Mouse (Mus musculus) hindbrain, embryonic 15.5 days (tissue): ENCODE data around the gene Sash3. TPM values are rescaled to one million over a fixed set of nuclear protein-coding genes. Genes with fewer than 3 reads are reported as not detected.

ENCODE experiments used
- ATAC-seq: fragments of 200-750 bp; cut with Nextera tagmentation; 2 replicates; pipeline ENCODE4 v1.8.0; 2017; ENCODE audit warnings: low read depth, moderate number of reproducible peaks, moderate TSS enrichment; ENCODE audit not compliant: low FRiP score
- H3K27ac ChIP-seq: fragments of 300-500 bp; sonication (generic); replicated peaks from 2 replicates; pipeline ENCODE4 v1.5.1; 2015; ENCODE audit warnings: mild to moderate bottlenecking, inconsistent platforms
- H3K27me3 ChIP-seq: fragments of 300-500 bp; sonication (generic); 2 replicates; pipeline ENCODE4 v1.6.1; 2015; ENCODE audit warnings: control low read depth, inconsistent platforms
- H3K36me3 ChIP-seq: fragments of 300-500 bp; sonication (generic); 2 replicates; pipeline ENCODE4 v1.6.1; 2015; ENCODE audit warnings: control low read depth, inconsistent platforms
- H3K4me1 ChIP-seq: fragments of 300-500 bp; sonication (generic); replicated peaks from 2 replicates; pipeline ENCODE4 v1.6.1; 2015; ENCODE audit warnings: control low read depth, inconsistent platforms
- H3K4me2 ChIP-seq: fragments of 300-500 bp; sonication (generic); 2 replicates; pipeline ENCODE4 v1.6.1; 2015; ENCODE audit warnings: moderate library complexity, mild to moderate bottlenecking, inconsistent platforms
- H3K4me3 ChIP-seq: fragments of 300-500 bp; sonication (generic); 2 replicates; pipeline ENCODE4 v1.5.1; 2015; ENCODE audit warnings: mild to moderate bottlenecking, inconsistent platforms
- H3K9ac ChIP-seq: fragments of 300-500 bp; sonication (generic); 2 replicates; pipeline ENCODE4 v1.6.1; 2015; ENCODE audit warnings: inconsistent platforms
- H3K9me3 ChIP-seq: fragments of 300-500 bp; sonication (generic); 2 replicates; pipeline ENCODE4 v1.6.1; 2016; ENCODE audit warnings: control low read depth, inconsistent platforms
- WGBS: fragments of 180-500 bp; shearing (Covaris S2); methylation state at CpG from one replicate; pipeline ENCODE4 v1.1.7; 2015; 5-methylcytosine and 5-hydroxymethylcytosine counted together
- polyA plus RNA-seq: library from polyadenylated mRNA; unstranded; fragments of >200 nt; fragmentation: Nextera tagmentation; extraction: Ambion mirVana; gene quantifications from 2 replicates; pipeline ENCODE4 v1.2.1, GENCODE M21; 2015

Sash3 gene
- polyA plus RNA-seq, 1 experiment from 2014 or later = 0.97 TPM

DNA sequence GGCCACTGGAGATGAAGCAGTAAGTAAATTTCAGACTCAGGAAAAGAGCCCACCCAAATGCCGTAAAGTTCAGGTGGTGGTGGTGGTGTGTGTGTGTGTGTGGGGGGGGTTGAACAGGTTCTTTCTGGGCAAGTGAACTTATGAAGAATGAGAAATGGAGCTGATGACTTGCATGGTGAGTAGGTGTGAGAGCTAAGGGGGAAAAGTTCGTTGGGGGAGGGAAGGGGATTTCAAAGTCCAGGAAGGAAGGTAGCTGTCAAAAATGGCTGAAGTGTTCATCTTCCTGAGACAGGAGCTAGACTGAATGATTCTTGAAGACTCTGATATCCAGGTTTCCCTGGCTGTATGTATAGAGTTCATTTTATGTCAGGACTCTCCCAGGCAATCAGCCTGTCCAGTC, 990 bp downstream of the Sash3 start:
- no peaks in the 10 kb centered on the region for H3K27me3 ChIP-seq
- H3K4me3 ChIP-seq = no peak overlapping the region
- no peak overlapping the region for H3K4me2 ChIP-seq
- H3K36me3 ChIP-seq = no peaks in the 10 kb centered on the region
- no peak overlapping the region for H3K27ac ChIP-seq
- no peak overlapping the region for H3K9ac ChIP-seq
- no peaks in the 10 kb centered on the region for H3K9me3 ChIP-seq
- 83% methylated on average over 2 of the region's 2 CpGs for WGBS
- H3K4me1 ChIP-seq = no peaks in the 10 kb centered on the region
- no peak for ATAC-seq

GRCm38 (mm10) chrX:48147741-48148186, 1.5 kb downstream of the Sash3 start:
- Histone ChIP-seq H3K4me2 (no peak overlapping the region), H3K27ac (no peak overlapping the region), H3K9me3 (no peaks in the 10 kb centered on the region), H3K4me3 (no peak overlapping the region), H3K36me3 (no peaks in the 10 kb centered on the region), H3K27me3 (no peaks in the 10 kb centered on the region), H3K9ac (no peak overlapping the region), H3K4me1 (no peaks in the 10 kb centered on the region)
- 96% methylated on average over 7 of the region's 7 CpGs for WGBS
- ATAC-seq = no peak

DNA sequence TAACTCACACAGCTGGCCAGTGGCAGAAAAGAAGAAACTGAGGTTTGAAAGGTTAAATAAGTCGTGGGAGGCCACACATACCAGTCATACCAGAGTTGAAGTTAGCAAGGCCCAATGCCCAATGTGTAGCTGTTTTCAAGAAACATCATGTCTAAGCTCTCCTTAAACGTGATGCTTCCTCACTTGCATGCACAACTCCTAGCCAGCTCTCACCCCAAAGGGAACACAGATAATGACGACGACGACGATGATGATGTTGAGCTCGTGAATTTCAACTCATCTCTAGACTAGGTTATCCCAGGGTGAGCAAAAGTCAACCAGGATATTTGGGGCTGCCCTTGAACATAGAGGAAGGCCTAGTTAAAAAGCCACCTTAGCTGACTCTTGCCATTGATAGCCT, 5.9 kb downstream of the Sash3 start:
- no peaks in the 10 kb centered on the region for H3K27me3 ChIP-seq
- H3K4me3 ChIP-seq = no peak overlapping the region
- H3K9ac ChIP-seq = no peak overlapping the region
- no peak overlapping the region for H3K27ac ChIP-seq
- no peak overlapping the region for H3K4me2 ChIP-seq
- no peaks in the 10 kb centered on the region for H3K9me3 ChIP-seq
- H3K36me3 ChIP-seq = no peaks in the 10 kb centered on the region
- no peak for ATAC-seq
- 79% methylated on average over 7 of the region's 7 CpGs for WGBS
- no peaks in the 10 kb centered on the region for H3K4me1 ChIP-seq

DNA sequence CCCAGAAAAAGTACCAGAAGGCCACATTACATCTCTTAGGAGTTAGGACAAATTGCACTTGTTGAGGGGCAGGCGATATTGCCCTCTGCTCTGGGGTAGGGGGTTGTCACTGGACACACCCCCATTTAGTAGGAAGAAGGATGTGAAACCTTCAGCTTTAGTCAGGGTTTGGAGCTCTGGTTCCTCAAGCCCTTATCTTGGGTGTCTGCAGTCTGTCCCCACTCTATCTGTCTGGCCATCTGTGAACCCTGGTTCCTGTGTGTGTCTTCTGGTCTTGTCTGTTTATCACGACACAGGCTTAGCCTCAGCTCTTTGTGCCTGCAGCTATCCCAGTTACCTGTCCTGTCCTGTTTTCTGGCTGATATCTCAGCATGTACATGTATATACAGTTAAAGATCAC, 7.2 kb downstream of the Sash3 start:
- ATAC-seq = no peak

DNA sequence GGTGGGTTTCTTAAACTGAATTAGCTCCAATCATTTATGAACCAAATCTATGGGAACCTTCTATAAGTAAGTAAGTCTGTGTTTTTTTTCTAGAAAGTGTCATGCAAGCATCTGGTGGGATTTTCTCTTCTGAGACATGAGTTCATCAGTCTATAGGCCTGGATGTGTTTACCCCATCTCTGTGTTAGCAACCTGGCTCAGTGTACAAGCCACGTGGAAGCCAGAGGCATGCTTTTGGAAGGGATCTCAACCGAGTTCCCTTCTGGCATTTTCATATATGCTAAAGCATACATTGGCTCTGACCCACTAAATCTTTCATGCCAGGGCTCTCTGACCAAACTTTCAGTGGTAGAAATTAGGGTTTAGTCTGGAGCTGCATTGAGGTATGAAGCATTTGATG, 7.7 kb downstream of the Sash3 start:
- Histone ChIP-seq H3K4me3 (no peak overlapping the region), H3K4me1 (no peaks in the 10 kb centered on the region), H3K9me3 (no peaks in the 10 kb centered on the region), H3K9ac (no peak overlapping the region), H3K27ac (no peak overlapping the region), H3K4me2 (no peak overlapping the region), H3K27me3 (no peaks in the 10 kb centered on the region), H3K36me3 (no peaks in the 10 kb centered on the region)
- 77% methylated on average over 2 of the region's 2 CpGs for WGBS
- ATAC-seq = no peak

More for the DNA sequence above, 7.2 kb downstream of the Sash3 start:
- Histone ChIP-seq H3K9me3 (no peaks in the 10 kb centered on the region), H3K27ac (no peak overlapping the region), H3K36me3 (no peaks in the 10 kb centered on the region), H3K4me3 (no peak overlapping the region), H3K27me3 (no peaks in the 10 kb centered on the region), H3K4me1 (no peaks in the 10 kb centered on the region), H3K4me2 (no peak overlapping the region), H3K9ac (no peak overlapping the region)
- WGBS = 81% methylated on average over 2 of the region's 2 CpGs

DNA sequence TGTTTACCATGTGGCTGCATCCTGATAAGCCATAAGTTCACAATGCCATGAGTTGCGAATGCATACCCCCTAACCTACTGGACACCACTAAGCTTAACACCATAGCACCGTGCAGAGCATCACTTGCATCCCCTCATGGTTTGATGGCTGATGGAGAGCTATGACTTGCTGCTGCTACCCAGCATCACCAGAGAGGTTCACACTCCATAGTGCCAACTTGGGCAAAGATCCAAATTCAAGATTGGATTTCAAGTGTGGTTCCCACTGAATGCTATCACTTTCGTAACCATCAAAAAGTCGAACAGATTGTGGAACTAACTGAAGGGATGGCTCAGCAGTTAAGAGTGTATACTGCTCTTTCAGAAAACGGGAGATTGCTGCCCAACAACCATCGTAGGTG, 9.3 kb downstream of the Sash3 start:
- H3K4me2 ChIP-seq = no peak overlapping the region
- H3K36me3 ChIP-seq = no peaks in the 10 kb centered on the region
- no peaks in the 10 kb centered on the region for H3K4me1 ChIP-seq
- ATAC-seq = no peak
- H3K4me3 ChIP-seq = no peak overlapping the region
- H3K9me3 ChIP-seq = no peaks in the 10 kb centered on the region
- H3K9ac ChIP-seq = no peak overlapping the region
- WGBS = 89% methylated on average over 6 of the region's 6 CpGs
- no peak overlapping the region for H3K27ac ChIP-seq
- H3K27me3 ChIP-seq = no peaks in the 10 kb centered on the region

DNA sequence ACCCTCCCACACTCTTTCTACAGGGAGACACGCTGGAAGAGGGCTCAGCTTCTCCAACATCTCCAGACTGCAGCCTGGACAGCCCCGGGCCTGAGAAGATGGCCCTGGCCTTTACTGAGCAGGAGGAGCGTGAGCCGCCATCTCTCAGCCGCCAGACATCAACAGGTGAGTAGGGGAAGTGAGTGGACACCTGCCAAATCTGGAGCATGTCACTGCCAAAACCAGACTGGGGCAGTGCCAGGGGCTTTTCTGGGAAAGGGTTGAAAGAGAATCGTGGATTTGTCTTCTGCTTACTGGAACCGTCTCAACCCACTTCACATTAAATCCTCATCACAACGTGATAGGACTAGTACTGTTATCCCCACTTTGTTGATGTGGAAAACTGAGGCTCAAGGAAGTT, 11.2 kb downstream of the Sash3 start:
- Histone ChIP-seq H3K9me3 (no peaks in the 10 kb centered on the region), H3K27me3 (no peaks in the 10 kb centered on the region), H3K9ac (no peak overlapping the region), H3K4me2 (no peak overlapping the region), H3K27ac (no peak overlapping the region), H3K4me3 (no peak overlapping the region), H3K36me3 (no peaks in the 10 kb centered on the region), H3K4me1 (no peaks in the 10 kb centered on the region)
- WGBS = 81% methylated on average over 8 of the region's 8 CpGs
- no peak for ATAC-seq

- no peak overlapping the region for H3K4me2 ChIP-seq
- H3K4me3 ChIP-seq = no peak overlapping the region
- no peaks in the 10 kb centered on the region for H3K27me3 ChIP-seq
- no peaks in the 10 kb centered on the region for H3K4me1 ChIP-seq
- no peaks in the 10 kb centered on the region for H3K36me3 ChIP-seq
- no peaks in the 10 kb centered on the region for H3K9me3 ChIP-seq
- no peak overlapping the region for H3K9ac ChIP-seq
- WGBS = 86% methylated on average over 11 of the region's 11 CpGs
- ATAC-seq = no peak
- H3K27ac ChIP-seq = no peak overlapping the region
Observed at GRCm38 (mm10) chrX:48158229-48158919, 12.1 kb downstream of the Sash3 start.

DNA sequence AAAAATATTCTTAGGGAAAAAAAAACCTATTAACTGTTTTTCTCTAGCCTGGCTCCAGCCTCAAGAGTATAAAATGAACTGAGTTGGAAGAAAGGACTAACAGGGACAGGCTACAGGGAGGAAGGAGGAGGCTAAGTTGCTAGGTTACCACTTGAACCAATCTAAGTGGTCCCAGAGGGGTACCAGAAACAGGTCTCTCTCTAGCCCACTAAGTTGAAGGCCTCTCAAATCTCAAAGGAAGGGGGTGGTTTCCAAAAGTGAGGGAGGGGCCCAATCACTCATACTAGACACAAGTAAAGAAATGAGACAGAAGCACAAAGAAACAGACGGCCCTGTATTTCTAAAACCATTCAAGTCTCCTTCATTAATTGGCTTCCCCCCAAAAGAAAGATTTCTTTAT, 23.7 kb downstream of the Sash3 start:
- no peak for ATAC-seq
- WGBS = 38% methylated on average over 1 of the region's 1 CpGs

DNA sequence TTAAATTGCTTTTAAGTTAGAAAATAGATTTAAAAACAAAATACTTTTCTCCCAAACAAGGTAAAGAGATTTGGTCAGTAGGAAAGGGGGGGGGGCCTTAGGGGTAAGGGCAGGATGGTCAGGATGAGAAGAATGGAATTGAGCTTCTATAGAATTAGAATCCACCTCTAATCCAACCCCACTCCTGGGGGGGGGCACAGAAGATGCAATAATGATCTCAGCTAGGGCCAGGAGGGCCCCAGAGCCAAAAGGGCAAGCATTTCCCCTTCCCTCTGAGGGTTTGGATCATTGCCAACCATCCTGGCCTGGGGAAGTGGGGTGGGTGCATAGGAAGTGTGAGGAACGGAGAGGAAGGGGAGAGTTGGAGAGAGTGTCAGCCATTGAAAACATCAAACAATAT, 24.1 kb downstream of the Sash3 start:
- H3K27ac ChIP-seq = no peak overlapping the region
- H3K36me3 ChIP-seq = no peaks in the 10 kb centered on the region
- H3K9ac ChIP-seq = no peak overlapping the region
- no peak overlapping the region for H3K4me2 ChIP-seq
- H3K4me1 ChIP-seq = no peaks in the 10 kb centered on the region
- no peaks in the 10 kb centered on the region for H3K9me3 ChIP-seq
- ATAC-seq = no peak
- no peak overlapping the region for H3K4me3 ChIP-seq
- WGBS = 45% methylated on average over 1 of the region's 1 CpGs
- no peaks in the 10 kb centered on the region for H3K27me3 ChIP-seq

More for the DNA sequence above, 23.7 kb downstream of the Sash3 start:
- Histone ChIP-seq H3K27ac (no peak overlapping the region), H3K4me3 (no peak overlapping the region), H3K4me1 (no peaks in the 10 kb centered on the region), H3K27me3 (no peaks in the 10 kb centered on the region), H3K9ac (no peak overlapping the region), H3K9me3 (no peaks in the 10 kb centered on the region), H3K4me2 (no peak overlapping the region), H3K36me3 (no peaks in the 10 kb centered on the region)

DNA sequence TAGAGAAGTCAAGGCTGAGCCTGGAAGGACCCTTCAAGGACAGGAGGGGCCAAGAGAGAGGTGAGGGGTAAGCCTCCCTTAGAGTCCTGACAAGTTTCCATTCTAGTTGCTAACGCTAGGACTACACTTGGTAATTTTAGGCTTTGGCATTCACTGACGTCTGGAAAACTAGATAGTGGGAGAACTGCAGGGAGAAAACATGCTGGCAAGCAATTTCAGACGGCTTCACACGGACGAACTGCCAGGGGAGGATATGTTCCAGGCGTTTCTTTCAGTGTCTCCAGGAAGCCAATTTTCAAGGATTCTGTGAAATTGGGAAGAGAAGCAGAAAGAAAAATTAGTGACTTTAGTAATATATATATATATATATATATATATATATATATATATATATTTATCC, 35.6 kb downstream of the Sash3 start:
- no peak overlapping the region for H3K4me2 ChIP-seq
- no peaks in the 10 kb centered on the region for H3K27me3 ChIP-seq
- H3K27ac ChIP-seq = no peak overlapping the region
- 88% methylated on average over 6 of the region's 6 CpGs for WGBS
- H3K9me3 ChIP-seq = no peaks in the 10 kb centered on the region
- peaks cover 11% of the 10 kb centered on the region; the same call in 1 of the 2 replicates for H3K36me3 ChIP-seq
- no peak overlapping the region for H3K4me3 ChIP-seq
- no peaks in the 10 kb centered on the region for H3K4me1 ChIP-seq
- no peak for ATAC-seq
- H3K9ac ChIP-seq = no peak overlapping the region

DNA sequence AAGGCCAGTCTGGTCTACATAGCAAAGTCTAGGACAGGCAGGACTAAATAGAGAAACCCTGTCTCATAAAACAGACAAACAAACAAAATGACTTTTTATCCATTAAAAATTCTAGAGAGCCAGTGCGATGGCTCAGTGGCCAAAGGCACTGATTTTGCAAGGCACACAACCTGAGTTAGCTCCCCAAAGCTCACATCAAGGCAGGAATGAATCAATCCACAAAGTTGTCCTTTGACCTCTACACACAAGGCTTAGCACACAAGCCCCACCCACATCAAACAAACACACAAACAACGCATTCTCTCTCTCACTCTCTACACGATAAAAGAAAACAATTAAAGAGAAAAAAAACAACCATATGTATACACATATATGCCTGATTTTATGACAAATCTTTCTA, 38.5 kb downstream of the Sash3 start:
- H3K9me3 ChIP-seq = no peaks in the 10 kb centered on the region
- H3K4me3 ChIP-seq = no peak overlapping the region
- 83% methylated on average over 3 of the region's 3 CpGs for WGBS
- H3K4me1 ChIP-seq = no peaks in the 10 kb centered on the region
- H3K9ac ChIP-seq = no peak overlapping the region
- H3K27me3 ChIP-seq = no peaks in the 10 kb centered on the region
- H3K36me3 ChIP-seq = peaks cover 5% of the 10 kb centered on the region; the same call in 1 of the 2 replicates
- ATAC-seq = no peak
- no peak overlapping the region for H3K27ac ChIP-seq
- no peak overlapping the region for H3K4me2 ChIP-seq

- 92% methylated on average over 6 of the region's 6 CpGs for WGBS
- H3K27me3 ChIP-seq = no peaks in the 10 kb centered on the region
- no peak overlapping the region for H3K4me3 ChIP-seq
- H3K4me2 ChIP-seq = no peak overlapping the region
- H3K9ac ChIP-seq = no peak overlapping the region
- 0 out of 2 replicates have a peak, but pooled peaks cover 4% of the 10 kb centered on the region for H3K36me3 ChIP-seq
- no peak overlapping the region for H3K27ac ChIP-seq
- no peaks in the 10 kb centered on the region for H3K4me1 ChIP-seq
- no peaks in the 10 kb centered on the region for H3K9me3 ChIP-seq
- no peak for ATAC-seq
Observed at GRCm38 (mm10) chrX:48191261-48191660, 45.0 kb downstream of the Sash3 start.
